Mouse (Mus musculus) adrenal gland (tissue): Measurements from ENCODE around the gene Sla2.
"Not testable (repeated sequence)": the region's sequence is repeated elsewhere in the genome, so short reads cannot be mapped to it uniquely, and the experiment has no call there.

ENCODE experiments used
- intact Hi-C: fragments of 180-260 bp; cut with DNase I; formaldehyde crosslinking; loops from one replicate; pipeline ENCODE4 v1.15.1; 2025
- long read RNA-seq, 2 experiments: library from polyadenylated mRNA; unstranded; transcript quantifications; one replicate each; pipeline ENCODE4 v2.0.0; 2020; ENCODE audit warnings: borderline replicate concordance in 1 of 2; ENCODE audit not compliant: insufficient replicate concordance in 1 of 2

Gene Sla2
- long read RNA-seq, experiment 1: 0 reads
- long read RNA-seq, experiment 2: 0 reads

DNA sequence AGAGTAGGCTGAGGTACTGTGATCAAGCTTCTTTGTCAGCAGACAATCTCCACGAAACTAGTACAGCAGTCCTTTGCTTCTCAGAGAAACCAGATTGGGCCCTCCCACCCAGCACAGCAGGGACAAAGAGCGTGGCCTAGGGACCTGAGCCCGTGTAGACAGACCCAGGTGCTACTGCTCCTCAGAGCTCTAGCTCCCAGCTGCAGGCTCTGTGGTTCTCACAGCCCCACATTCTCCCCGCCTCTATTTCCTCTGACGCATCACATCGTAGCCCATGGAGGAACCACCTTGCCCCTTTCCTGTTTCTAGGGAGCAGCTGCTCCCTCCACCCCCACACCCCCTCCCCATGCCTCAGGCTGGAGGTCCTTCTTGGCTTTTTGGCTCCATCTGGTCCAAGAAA, at the start of gene Sla2:
Sla2 (minus strand) TSS at position 176 of the 400 bp plus-strand sequence.
- intact Hi-C loops: no loop called here

DNA sequence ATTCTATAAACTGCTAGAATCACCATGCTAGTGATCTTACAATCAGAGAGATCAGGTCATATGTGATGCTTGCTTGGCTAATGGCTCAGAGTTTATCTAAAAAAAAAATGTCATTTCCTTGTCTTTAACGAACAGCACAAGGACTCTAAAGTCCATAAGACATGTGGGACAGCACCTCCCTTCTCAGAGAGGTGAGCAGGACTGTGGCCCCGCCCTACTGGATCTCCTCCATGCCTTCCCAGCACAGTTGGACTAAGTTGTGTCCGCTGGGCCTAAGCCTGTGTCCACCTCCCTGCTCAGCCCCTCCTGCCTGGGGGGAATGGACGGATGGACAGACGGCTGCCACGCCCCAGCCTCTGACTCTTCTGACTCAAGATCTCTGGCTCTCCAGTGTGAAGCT, 48.0 kb upstream of the Sla2 start:
- intact Hi-C loops: no loop called here

DNA sequence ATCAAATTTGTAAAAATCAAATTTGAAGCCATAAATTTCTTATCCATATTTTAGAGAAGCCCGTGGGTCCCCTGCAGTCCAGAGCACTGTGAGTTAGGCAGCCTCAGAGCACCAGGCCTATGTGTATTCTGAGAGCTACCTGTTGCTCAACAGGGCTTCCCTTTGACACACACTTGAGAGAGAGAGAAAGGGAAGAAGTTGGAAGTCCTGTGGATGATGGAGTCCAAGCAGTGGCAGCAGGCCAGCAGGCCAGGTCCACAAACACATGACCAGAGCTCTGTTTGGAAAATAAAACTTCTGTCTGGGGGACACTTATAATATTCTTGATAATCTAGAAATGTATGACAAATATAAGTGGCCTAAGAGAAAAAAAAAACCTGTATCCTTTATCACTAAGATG, 46.4 kb upstream of the Sla2 start:
- intact Hi-C loops: no loop called here

DNA sequence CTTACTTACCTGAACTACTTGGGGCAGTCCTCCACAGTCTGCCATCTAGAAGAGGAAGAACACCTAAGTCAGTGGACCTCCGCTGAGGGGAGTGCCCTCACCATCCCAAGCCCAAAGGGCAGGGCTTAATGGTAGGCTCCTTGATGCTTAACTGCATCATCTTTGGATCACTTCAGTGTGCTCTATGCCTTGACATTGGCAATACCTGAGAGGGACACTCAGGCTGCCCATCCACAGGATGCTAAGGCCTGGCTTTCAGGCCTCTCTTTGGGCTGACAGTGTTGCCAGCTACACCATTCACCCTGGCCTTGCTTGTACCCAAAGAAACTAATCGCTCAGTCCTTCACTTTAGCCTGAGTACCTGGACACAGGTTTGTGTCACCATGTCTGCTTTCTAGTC, 44.4 kb upstream of the Sla2 start:
- intact Hi-C loops: no loop called here

DNA sequence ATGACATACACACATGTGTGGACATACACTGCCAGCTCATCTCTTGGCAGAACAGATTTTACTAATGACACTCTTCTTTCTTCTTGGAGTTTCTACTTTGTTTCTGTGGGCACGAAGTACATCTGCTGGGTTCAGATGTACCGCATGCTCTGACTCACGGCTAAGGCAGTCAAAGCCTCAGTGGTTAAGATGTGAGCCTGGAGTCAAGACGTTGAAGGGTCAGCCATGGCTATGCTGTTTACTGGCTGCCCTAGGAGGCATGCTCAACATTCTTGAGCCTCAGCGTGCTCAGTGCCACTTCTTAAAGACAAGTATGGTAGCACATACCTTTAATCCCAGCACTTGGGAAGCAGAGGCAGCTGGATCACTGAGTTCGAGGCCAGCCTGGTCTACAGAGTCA, 43.6 kb upstream of the Sla2 start:
- intact Hi-C loops: no loop called here

DNA sequence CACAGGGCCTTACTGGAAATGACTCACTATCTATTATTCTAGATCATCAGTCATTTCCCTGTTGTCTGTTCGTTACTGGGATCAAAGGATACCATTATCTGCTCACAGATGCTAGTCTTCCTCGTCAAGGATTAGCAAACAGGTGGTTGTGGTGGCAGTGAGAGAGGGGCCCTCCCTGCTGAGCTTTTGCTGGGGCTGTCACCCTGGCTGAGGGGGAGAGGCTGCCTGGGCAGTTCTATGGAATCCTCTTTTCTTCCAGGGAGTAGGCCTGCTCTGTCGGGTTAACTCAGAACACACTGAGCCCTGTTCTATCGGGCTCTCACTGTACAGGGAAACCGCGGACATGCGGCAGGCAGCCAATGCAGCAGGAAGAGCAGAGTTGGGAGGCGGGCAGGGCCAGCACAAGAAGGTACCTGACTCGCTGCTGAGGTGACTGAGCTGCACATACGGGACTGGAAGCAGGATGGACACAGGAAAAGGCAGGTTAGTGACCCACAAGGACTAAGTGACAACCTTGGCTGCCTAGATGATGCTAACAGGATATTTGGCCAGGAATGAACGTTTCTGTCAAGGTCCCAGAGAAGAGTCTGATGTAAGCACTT, 42.6 kb upstream of the Sla2 start:
- intact Hi-C loops: no loop called here

DNA sequence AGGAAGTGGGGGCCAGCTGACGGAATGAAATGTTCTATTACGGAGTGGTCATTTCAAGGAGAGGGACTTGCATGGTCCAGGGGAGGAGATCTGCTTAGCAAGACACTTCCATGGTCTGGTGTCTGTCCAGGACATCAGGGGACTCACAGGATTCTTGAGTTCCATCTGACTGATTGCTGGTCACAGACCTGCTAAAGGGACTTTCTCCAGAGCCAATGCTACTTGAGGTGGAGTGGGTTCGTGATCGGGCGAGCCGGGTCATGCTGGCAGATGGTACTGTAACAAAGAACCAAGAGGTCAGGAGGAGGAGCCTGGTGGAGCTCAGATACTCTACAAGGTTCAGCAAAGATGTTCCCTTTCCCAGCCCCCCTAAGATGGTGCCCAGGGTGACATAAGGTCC, 41.6 kb upstream of the Sla2 start:
- intact Hi-C loops: no loop called here

DNA sequence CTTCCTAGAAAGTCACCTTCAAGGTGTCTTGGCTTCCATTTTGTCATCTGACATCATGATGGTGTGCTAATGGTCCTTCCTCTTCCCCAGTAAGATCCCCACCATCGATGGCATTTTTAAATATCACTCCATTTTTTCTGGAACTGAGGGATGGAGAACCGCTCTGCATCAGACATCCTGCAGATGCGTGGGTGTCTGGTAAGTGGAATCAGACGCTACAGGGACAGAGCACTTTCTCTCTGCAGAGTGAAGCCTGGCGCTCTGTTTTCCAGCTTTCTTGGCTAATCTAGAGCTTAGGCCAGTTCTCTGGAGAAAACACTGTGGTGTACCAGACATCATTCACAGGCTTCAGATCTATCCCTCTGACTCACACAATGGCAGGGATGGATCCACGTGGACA, 40.7 kb upstream of the Sla2 start:
- intact Hi-C loops: no loop called here

DNA sequence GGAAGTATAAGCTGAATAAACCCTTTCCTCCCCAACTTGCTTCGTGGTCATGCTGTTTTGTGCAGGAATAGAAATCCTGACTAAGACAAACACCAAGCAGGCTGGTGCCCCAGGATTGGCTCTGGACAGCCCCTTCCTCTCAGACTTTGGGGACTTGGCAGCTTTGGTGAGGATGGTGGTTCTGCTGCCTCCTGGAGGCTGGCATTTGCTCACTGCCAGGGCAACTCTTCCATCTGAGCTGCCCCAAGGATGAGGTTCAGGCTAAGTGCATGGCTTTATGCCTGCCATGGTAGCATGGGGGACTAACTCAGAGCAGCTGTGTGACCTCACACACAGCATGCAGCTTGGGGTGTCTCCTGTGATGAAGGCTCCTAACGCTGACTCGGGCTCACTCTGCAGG, 38.6 kb upstream of the Sla2 start:
- intact Hi-C loops: not testable (repeated sequence)

DNA sequence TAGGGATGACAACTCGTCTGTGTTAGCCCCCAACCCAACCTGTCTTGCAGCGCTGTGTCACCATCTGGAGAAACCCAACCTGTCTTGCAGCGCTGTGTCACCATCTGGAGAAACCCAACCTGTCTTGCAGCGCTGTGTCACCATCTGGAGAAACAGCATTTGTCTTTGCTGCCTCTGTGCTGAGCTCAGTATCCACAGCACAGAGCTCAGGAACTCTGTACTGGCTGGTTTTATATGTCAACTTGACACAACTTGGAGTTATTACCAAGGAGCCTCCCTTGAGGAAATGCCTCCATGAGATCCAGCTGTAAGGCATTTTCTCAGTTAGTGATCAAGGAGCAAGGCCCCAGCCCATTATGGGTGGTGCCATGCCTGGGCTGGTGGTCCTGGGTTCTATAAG, 38.1 kb upstream of the Sla2 start:
- intact Hi-C loops: not testable (repeated sequence)

DNA sequence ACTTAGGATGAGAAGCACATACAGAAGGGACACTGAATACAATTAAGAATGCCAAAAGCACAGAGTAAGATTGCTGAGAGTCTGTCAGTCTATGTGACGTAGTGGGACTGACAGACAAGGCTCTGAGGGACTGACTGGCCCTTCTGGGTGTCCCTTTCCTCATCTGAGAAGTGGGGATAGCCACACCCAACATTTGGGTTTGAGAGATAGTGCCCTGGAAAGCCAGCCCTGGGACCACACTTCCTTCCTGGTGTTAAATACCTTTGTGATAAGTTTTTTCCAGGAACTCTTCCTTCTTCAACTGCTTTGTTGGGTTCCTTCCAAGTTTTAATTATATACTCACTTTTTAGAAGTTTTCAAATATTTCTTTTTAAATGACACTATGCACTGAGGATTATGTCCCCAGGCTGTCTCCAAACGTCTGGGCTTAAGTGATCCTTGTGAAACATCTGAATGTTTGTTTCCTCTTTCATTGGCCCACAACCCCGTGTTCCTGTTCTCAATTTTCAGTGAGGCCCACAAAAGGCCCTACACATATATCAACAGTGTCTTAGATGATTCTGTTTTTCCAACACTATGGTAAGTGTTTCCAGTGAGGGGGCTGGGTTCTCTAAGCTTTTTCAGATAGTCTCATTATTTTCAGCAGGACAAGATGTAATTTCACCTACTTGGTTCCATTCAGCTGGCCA, 37.4 kb upstream of the Sla2 start:
- intact Hi-C loops: no loop called here

DNA sequence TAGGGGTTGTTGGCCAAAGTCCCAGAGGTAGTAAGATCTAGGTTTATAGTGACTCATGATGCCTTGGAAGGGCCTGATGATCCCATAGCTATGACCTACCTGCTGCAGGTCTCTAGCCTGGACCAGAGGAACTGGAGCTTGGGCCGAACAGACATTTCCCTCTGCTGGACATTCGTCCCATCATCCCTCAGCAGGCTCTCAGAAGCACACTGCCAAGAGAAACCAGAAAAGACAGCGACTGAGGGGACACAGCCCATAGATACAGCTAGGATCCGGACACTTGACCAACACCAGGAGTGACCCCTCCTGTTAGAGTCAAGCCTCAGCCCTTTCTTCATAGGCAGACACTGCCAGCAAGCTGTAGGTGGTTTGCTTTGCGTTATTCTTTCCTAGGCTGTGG, 36.1 kb upstream of the Sla2 start:
- intact Hi-C loops: no loop called here

DNA sequence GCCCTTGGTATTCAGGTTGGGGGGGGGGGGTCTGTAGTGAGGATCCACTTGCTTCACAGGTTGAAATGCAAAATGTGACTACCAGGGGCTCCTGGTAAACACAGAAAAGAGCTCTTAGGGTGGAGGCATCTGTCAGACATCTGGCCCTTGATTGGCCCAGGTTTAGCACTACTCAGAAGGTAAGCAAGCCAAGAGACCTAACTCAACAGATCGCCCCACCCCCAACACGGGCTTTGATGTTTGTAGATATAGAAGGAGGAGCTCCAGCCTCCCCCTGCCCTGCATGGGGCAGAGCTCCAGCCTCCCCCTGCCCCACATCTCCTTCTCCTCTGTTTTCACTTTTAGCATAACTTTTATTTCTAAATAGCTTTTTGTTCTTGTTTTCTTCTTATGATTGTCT, 32.8 kb upstream of the Sla2 start:
- intact Hi-C loops: no loop called here

DNA sequence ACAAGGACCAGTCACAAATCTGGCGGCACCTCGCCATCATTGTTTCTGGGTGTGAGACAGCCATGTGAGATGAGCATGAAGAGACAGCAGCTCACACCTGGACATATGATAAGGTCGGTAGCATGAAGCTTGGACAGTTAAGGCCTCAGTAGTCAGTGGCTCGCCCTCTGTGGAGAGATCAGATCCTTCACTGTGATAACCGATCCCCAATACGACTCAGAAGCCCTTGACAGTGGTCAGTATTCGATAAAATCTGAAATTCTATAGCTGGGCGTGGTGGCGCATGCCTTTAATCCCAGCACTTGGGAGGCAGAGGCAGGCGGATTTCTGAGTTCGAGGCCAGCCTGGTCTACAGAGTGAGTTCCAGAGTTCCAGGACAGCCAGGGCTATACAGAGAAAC, 32.2 kb upstream of the Sla2 start:
- intact Hi-C loops: not testable (repeated sequence)

DNA sequence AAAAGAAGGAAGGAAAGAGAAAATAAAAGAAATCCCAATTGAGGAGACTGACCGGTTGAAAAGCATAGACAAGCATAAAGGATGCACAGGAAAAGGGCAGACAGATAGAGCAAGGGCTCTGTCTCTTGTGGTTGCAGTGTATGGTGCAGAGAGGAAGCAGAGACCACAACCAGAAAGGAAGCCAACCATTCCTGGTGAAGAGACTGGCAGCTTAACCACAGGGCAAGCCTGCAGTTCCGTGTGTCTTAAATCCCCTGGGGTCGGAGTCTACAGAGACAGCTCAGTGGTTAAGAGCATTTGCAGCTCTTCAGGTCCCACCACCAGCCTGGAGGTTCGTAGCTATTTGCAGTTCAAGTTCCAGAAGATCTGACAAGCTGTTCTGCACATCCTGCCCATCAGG, 31.6 kb upstream of the Sla2 start:
- intact Hi-C loops: no loop called here

DNA sequence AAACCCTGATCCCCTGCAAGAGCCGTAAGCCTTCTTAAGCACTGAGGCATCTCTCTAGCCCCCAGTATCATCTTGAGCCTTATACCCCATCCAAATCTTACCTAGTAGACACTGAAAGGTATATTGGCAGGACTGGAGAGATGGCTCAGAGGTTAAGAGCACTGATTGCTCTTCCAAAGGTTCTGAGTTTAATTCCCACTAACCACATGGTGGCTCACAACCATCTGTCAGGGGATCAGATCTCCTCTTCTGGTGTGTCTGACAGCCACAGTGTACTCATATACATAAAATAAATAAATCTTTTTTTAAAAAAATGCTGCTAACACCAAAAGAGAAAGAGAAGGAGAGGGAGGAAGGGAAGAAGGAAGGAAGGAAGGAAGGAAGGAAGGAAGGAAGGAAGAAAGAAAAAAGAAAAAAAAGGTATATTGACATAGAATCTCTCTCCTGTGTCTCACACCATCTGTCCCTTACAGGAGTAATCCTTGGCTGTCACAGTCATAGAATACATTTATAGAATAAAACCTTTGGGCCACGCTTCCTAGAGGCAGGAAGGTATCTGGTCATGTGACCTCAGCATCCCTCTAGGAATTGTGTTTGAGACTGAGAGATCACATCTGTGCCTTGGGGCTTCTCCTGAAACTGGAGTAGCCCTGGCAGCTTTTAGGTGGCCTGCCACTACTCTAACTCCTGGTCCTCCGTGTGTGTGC, 29.6 kb upstream of the Sla2 start:
- intact Hi-C loops: no loop called here

DNA sequence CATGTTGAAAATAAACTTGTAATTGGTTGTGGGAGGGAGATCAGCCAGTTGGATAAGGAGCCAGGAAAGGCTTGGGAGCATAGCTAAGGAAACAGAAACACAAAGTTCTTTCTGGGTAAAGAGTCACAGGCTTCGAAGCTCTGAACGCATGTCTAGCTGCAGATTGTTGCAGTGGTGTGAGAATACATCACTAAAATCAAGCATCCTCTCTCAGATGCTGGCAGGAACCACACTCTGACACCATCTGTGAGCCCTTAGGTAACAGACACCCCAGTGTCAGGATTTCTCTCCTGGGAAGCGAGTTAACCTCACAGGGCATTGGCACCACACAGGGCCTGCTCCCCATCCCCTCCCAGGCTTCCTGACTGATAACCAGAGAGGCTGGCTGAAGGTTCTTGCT, 28.6 kb upstream of the Sla2 start:
- intact Hi-C loops: no loop called here

DNA sequence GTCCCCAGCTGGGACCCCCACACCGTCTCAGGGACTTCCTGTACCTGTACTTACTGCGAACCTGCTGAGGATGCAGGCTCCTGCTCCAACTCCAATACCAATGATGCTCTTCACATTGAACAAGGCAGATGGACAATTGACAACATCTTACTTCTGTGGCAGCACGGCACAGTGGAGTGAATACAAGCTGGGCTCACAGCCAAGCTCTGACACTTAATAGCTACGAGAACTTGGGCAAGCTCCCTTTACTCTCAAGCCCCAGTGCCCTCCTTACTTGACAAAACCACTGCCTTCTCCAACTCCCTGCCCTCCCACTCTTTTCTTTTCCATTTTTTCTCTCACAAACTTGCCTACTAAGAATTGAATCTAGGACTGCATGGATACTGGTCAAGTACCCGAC, 26.2 kb upstream of the Sla2 start:
- intact Hi-C loops: loop anchor here (5.0 kb wide), 1 partner anchor 34 kb away; no protein-coding TSS in a partner anchor

DNA sequence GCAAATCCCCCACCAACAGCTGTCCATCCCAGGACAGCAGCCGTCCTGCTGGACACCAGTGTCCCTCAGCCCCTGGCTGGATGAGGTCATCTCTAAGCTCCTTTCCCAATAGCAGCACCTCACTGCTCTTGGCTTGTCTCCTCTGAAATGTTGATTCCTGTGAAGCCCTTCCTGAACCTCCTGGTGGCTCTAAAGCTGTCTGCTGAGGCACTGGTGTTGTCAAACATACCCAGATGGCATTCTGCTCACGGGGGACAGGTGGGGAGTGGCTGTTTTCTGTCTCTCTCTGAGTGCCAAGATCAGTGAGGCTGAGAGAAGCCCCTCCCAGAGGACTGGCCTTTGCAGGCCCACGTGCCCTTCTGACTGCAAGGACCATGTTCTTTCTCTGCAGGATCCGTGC, 18.9 kb upstream of the Sla2 start:
- intact Hi-C loops: loop anchor here (5.0 to 10.0 kb wide), 3 partner anchors 89 to 191 kb away; partner anchors contain the start of gene Ndrg3

DNA sequence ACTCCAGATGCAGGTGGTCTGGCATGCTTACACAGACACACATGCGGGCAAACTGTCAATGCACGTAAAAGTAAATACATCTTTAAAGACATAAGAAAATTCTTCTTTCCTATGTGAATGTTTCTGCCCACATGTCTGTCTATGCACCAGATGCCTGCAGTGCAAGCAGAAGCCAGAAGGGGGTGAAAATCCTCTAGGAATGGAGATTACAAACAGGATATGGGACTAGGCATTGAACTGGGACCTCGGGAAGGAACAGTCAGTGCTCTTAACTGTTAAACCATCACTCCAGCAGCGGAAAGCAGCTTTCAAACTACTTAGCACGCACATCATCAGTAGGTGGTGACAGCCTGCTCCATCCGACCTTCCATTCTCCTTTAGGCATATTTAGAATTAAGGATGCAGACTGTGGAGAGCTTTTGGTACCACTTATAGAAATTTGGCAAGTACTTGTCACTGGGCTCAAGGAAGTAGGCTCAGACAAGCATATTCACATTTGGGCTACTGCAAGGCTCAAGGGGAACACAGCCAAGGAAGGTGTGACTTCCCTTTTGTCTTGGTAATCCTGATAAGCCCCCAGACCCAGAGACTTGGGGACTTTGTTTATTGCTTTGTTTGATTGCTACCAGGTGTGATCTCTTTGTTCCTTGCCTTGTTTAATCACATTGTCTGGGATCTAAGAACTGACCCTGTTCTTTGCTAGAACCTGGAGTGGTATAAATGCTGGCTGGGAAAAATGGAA, 18.2 kb upstream of the Sla2 start:
- intact Hi-C loops: loop anchor here (5.0 to 10.0 kb wide), 3 partner anchors 90 to 192 kb away; partner anchors contain the start of gene Ndrg3

DNA sequence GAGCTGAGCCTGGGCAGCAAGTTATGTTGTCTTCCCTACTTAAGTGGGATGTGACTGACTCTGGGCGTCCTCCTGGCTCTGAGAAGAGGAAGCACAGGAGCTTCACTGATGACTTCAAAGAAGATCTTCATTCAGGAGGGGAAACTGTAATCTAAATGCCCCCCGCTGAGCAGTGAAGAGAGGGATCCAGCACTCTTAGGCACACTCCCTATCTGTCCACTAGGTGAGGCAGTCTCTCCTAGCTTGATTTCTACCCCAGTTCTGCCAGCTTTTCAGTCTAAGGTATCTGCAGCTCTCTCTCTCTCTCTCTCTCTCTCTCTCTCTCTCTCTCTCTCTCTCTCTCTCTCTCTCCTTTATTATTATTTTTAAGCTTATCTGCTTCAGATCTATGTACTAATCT, 16.4 kb upstream of the Sla2 start:
- intact Hi-C loops: loop anchor here (10.0 kb wide), 2 partner anchors 91 to 121 kb away; partner anchors contain the start of gene Ndrg3

DNA sequence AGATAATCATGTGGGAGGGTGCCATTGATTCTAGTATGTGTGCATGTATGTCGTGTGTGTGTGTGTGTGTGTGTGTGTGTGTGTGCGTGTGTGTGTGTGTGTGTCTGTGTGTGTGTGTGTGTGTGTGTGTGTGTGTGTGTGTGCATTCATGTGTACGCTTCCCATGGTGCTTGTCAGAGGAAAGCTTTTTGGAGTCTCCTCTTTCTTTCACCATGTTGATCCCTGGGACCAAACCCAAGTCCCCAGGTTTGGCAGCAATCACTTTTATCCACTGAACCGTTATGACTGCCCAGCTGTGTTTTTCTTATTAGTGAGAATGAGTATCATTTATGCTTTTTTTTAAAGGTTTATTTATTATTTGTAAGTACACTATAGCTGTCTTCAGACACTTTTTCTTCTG, 15.4 kb upstream of the Sla2 start:
- intact Hi-C loops: loop anchor here (10.0 kb wide), 2 partner anchors 92 to 122 kb away; partner anchors contain the start of gene Ndrg3
